Mouse (Mus musculus) bone marrow, adult 2 months (tissue): ENCODE data around the gene Olfr615.

Experiments
- CTCF ChIP-seq: fragments of 200-500 bp; IDR thresholded peaks from 2 replicates; pipeline ENCODE4 v1.5.1; 2011; ENCODE audit warnings: low read length, control low read depth; ENCODE audit not compliant: control insufficient read depth, insufficient read depth
- POLR2A ChIP-seq: fragments of 200-500 bp; IDR thresholded peaks from 2 replicates; pipeline ENCODE4 v1.6.1; 2011; ENCODE audit warnings: low read depth, mild to moderate bottlenecking, control low read depth, low read length, borderline replicate concordance; ENCODE audit not compliant: control insufficient read depth

DNA sequence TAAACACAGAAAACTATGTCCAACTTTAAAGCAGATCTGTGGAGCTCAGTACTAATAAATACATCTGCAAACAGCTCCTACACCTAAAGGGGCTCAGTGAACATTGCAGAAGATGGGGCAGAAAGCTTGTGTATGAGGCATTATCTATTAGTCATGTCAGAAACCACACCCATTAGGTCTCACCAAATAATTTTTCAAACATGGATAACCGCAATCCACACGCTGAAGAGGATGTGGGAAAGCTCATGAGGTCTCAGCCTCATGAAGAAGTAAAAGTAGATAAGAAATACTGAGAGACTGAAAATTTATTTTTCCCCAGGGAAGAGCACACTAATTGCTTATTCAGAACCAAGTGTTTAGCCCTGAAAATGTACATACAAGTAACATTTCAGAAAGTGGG is 51.5 kb downstream of the Olfr615 start:
- TF ChIP-seq CTCF (no peak), POLR2A (no peak)
